Mouse (Mus musculus) activated CD4-positive, CD25-positive, alpha-beta regulatory T cell, adult 4 months (primary cell): ENCODE measurements around the gene Olfr385. TPM values are rescaled to one million over a fixed set of nuclear protein-coding genes. Genes with fewer than 3 reads are reported as not detected.
"Not testable (repeated sequence)": the region's sequence is repeated elsewhere in the genome, so short reads cannot be mapped to it uniquely, and the experiment has no call there.

Source experiments
- ATAC-seq: one replicate; pipeline ENCODE4 v1.8.0; 2017
- polyA plus RNA-seq, 2 experiments: library from polyadenylated mRNA; unstranded; fragments of 100-300 nt; shearing (Covaris generic); gene quantifications; one replicate each; pipeline ENCODE4 v1.2.1; 2017

Gene Olfr385
- not detected for polyA plus RNA-seq

- no peak for ATAC-seq
Measured at GRCm38 (mm10) chr11:73592908-73593307, at the start of gene Olfr385. Gene Olfr385 (minus strand): TSS chr11:73593008.

- ATAC-seq: no peak
Measured at GRCm38 (mm10) chr11:73598294-73598693, 5.5 kb upstream of the Olfr385 start, which contains the start of gene Olfr384. Gene Olfr384 (plus strand): TSS chr11:73598594.

DNA sequence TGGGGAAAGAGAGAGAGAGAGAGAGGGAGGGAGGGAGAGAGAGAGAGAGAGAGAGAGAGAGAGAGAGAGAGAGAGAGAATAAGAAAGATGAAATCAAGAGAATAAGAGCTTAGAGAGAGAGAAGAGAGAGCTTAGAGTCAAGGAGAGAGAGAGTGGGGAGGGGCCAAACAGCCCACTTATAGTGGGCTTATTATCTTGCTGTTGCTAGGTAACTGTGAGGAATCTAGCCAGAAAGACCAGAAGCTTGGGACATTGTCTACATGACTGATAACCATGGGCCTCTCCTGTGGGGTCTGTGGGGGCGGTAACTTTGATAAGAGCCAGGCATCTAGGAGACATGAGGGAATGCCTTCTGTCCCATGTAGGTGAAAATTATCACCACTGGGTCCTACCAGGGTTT, 9.6 kb downstream of the Olfr385 start:
- not testable (repeated sequence) for ATAC-seq

- no peak for ATAC-seq
Measured at GRCm38 (mm10) chr11:73579871-73580270, 12.9 kb downstream of the Olfr385 start.

Other genes with a start within 250 kb of the Olfr385 start
- not detected for gene Olfr20, start 242.2 kb downstream of the Olfr385 start, polyA plus RNA-seq
- not detected for gene Olfr376, start 221.8 kb downstream of the Olfr385 start, polyA plus RNA-seq
- gene Olfr1, start 193.4 kb downstream of the Olfr385 start, polyA plus RNA-seq: not detected
- gene Olfr378, start 164.5 kb downstream of the Olfr385 start, polyA plus RNA-seq: not detected
- not detected for gene Olfr380, start 135.5 kb downstream of the Olfr385 start, polyA plus RNA-seq
- not detected for gene Olfr381, start 101.4 kb downstream of the Olfr385 start, polyA plus RNA-seq
- gene Olfr382, start 75.8 kb downstream of the Olfr385 start, polyA plus RNA-seq: not detected
- not detected for gene Olfr384, start 5.6 kb upstream of the Olfr385 start, polyA plus RNA-seq
- gene Zfp735, start 95.8 kb upstream of the Olfr385 start, polyA plus RNA-seq: not detected
- not detected for gene Olfr389, start 187.7 kb upstream of the Olfr385 start, polyA plus RNA-seq
- gene Olfr390, start 190.0 kb upstream of the Olfr385 start, polyA plus RNA-seq: not detected
- gene Olfr391-ps, start 210.0 kb upstream of the Olfr385 start, polyA plus RNA-seq: not detected
- under 1 TPM in 1 of 2 experiments, not detected in 1; 0.20 TPM for gene Olfr392, start 224.0 kb upstream of the Olfr385 start, polyA plus RNA-seq